Mouse (Mus musculus): ENCODE results near the gene Chst11. TPM values are rescaled to one million over a fixed set of nuclear protein-coding genes. Genes with fewer than 3 reads are reported as not detected.

Chst11 gene
- polyA plus RNA-seq, 1 experiment from 2014 or later = 4.1 TPM

DNA sequence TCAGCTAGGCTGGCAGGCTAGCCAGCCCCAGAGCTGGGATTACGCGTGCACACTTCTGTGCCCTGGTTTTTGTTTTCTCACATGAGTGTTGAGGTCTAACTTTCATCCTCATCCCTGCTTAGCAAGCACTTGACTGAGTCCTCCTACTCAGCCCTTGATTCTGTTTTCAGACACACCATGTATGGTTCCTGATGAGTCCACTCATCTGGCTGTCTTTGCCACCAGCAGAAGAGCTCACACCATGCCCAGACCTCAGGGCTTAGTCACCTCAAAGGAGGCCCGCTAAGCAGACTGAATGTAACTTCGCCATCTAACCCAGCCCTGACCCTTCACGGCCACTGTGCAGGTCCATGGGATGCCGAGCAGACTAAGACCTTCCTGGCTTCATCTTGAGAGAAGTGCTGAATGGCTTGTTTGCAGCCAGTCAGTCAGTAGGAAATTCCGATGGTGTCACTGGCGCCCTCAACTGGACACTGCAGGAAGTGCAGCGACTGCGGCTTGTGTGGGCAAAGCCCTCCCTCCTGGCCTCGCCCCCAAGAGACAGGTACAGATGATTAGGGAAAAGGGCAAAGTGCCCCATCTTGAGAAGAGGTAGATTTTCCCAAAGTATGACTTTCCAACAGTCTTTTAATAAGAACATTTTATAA, 212.5 kb downstream of the Chst11 start:
- WGBS = 49% methylated on average over 11 of the region's 11 CpGs
- H3K9me3 ChIP-seq (replicated peaks) = no peaks in the 10 kb centered on the region
- no peak overlapping the region for H3K4me3 ChIP-seq
- H3K27ac ChIP-seq (ENCODE audit: poor library complexity, severe bottlenecking) = no peak overlapping the region
- H3K27me3 ChIP-seq (replicated peaks) = no peaks in the 10 kb centered on the region
- H3K4me1 ChIP-seq (replicated peaks) = peaks cover 15% of the 10 kb centered on the region
- H3K36me3 ChIP-seq = no peaks in the 10 kb centered on the region
- no peak overlapping the region for H3K4me2 ChIP-seq
- H3K9ac ChIP-seq = no peak overlapping the region
- ATAC-seq (ENCODE audit: insufficient number of reproducible peaks, low FRiP score) = no peak

DNA sequence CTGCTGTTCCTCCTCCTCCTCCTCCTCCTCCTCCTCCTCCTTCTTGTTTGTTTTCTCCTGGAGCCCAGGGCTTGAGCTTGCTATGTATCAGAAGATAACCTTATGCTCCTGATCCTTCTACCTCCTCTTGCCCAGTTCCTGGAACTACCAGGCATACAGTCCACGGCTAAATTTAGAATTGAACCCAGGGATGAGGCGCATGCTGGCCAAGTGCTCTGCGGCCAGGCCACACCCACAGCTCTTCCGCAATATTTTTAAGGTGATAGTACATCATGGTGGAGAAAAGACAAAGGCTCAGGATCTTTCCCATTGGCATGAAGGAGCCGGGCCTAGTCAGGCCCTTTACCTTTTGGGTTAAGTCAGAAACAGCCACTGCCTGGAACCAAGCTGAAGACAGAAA, 213.4 kb downstream of the Chst11 start:
- H3K9ac ChIP-seq = no peak overlapping the region
- no peaks in the 10 kb centered on the region for H3K27me3 ChIP-seq (replicated peaks)
- no peak overlapping the region for H3K4me2 ChIP-seq
- no peaks in the 10 kb centered on the region for H3K9me3 ChIP-seq (replicated peaks)
- 31% methylated on average over 5 of the region's 5 CpGs for WGBS
- ATAC-seq (ENCODE audit: insufficient number of reproducible peaks, low FRiP score) = no peak
- peaks cover 15% of the 10 kb centered on the region for H3K4me1 ChIP-seq (replicated peaks)
- no peak overlapping the region for H3K27ac ChIP-seq (ENCODE audit: poor library complexity, severe bottlenecking)
- no peaks in the 10 kb centered on the region for H3K36me3 ChIP-seq
- H3K4me3 ChIP-seq = no peak overlapping the region

DNA sequence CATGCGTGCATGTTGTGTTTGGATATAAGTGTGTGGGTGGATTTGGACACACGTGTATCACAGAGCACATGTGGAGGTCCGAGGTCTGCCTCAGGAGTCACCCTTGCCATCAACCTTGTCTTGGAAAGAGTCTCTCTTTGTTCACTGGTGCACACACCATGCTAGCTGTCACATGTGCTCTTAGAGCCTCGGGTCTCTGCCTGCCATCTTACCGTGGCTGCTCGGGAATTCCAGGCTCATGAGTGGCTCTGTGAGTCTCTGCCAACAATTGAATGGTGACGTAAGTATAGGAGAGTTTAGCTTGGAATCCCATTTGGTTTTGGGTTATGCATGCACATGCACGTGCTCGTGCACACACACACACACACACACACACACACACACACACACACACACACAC, 214.0 kb downstream of the Chst11 start:
- WGBS = 75% methylated on average over 9 of the region's 9 CpGs
- Histone ChIP-seq H3K27ac (ENCODE audit: poor library complexity, severe bottlenecking) (no peak overlapping the region), H3K36me3 (no peaks in the 10 kb centered on the region), H3K4me2 (no peak overlapping the region), H3K9ac (no peak overlapping the region), H3K27me3 (replicated peaks) (no peaks in the 10 kb centered on the region), H3K4me1 (replicated peaks) (peaks cover 15% of the 10 kb centered on the region), H3K4me3 (no peak overlapping the region), H3K9me3 (replicated peaks) (no peaks in the 10 kb centered on the region)
- no peak for ATAC-seq (ENCODE audit: insufficient number of reproducible peaks, low FRiP score)

DNA sequence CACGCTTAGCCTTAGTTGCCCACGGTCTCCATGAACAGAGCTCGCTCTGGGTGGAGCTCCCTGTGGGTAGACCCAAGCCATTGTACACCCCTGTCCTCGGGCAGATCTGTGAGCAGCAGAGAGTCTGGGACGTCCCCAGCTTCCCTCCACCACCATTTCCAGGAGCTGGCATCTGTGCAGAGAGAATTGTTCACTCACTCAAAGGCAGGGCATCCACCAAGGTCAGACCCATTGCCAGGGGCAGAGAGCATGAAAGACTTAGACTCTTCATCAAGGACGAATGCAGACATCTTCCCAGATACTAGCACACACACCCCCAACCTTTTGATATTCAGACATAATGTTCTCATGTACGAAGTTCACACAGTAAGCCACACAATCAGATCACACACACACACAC, 216.2 kb downstream of the Chst11 start:
- Histone ChIP-seq H3K4me2 (no peak overlapping the region), H3K9me3 (replicated peaks) (no peaks in the 10 kb centered on the region), H3K4me3 (no peak overlapping the region), H3K4me1 (replicated peaks) (peaks cover 15% of the 10 kb centered on the region), H3K36me3 (no peaks in the 10 kb centered on the region), H3K27me3 (replicated peaks) (no peaks in the 10 kb centered on the region), H3K9ac (no peak overlapping the region), H3K27ac (ENCODE audit: poor library complexity, severe bottlenecking) (no peak overlapping the region)
- WGBS = 81% methylated on average over 7 of the region's 7 CpGs
- ATAC-seq (ENCODE audit: insufficient number of reproducible peaks, low FRiP score) = no peak

DNA sequence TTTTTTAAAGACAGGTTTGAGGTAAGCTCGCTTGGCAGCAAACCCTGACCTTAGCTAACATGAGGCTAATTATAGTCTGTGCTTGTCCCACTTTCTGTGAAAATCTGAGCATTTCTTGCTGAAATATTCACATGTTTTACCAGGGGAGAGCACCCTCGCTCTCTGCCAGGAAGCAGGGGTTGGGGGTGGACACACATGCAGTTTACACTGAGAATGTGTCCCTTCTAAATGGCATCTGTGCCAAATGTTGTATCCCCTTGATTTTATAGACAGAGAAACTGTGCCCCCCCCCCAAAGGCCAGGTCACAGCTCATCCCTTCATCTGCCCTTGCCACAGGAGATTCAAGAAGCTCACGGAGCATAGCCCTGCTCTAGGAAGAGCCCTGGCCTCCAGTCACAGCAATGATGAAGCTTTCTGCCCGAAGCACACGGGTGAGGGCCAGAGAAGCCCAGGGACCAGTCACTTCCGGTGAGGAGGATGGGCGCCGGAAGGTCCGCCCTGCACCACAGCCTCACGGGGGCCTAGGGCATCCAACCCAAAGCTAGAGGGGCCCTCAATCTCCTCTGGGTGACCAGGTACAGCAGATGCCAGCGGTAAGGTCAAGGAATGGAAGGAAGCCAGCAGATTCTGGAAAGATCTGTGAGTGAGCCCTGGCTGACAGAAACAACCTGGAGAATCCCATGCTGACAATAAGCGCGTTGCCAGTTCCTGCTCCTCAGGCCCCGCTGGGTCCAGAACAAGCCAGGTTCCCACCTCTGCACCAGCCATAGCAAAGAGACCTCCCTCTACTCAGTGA, 217.8 kb downstream of the Chst11 start:
- no peaks in the 10 kb centered on the region for H3K36me3 ChIP-seq
- peaks cover 8% of the 10 kb centered on the region for H3K4me1 ChIP-seq (replicated peaks)
- no peak overlapping the region for H3K9ac ChIP-seq
- WGBS = 81% methylated on average over 14 of the region's 14 CpGs
- H3K4me3 ChIP-seq = no peak overlapping the region
- no peak overlapping the region for H3K4me2 ChIP-seq
- no peak overlapping the region for H3K27ac ChIP-seq (ENCODE audit: poor library complexity, severe bottlenecking)
- H3K27me3 ChIP-seq (replicated peaks) = no peaks in the 10 kb centered on the region
- H3K9me3 ChIP-seq (replicated peaks) = no peaks in the 10 kb centered on the region
- no peak for ATAC-seq (ENCODE audit: insufficient number of reproducible peaks, low FRiP score)

DNA sequence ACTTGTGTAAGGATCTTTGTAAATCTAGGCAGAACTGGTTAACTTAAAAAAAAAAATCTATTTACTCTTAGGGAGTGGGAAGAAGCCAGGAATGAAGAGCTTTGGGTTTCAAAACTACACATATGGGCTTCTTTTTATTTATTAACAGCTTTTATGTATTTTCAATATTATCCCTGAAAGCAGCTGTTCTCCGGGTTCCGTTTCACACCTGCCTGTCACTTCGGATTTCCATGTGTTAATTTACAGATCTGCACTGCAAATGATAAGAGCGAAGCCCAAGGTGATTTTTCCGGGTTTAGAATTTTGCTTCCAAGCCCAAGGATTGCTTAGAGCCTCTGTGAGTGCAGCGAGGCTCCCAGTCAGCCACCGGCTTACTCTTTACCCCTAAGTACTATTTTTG, 223.1 kb downstream of the Chst11 start:
- no peak overlapping the region for H3K4me2 ChIP-seq
- no peak overlapping the region for H3K4me3 ChIP-seq
- no peak for ATAC-seq (ENCODE audit: insufficient number of reproducible peaks, low FRiP score)
- no peaks in the 10 kb centered on the region for H3K4me1 ChIP-seq (replicated peaks)
- no peak overlapping the region for H3K27ac ChIP-seq (ENCODE audit: poor library complexity, severe bottlenecking)
- WGBS = 74% methylated on average over 7 of the region's 7 CpGs
- H3K9me3 ChIP-seq (replicated peaks) = 0 out of 2 replicates have a peak, but pooled peaks cover 2% of the 10 kb centered on the region
- H3K36me3 ChIP-seq = no peaks in the 10 kb centered on the region
- no peak overlapping the region for H3K9ac ChIP-seq
- no peaks in the 10 kb centered on the region for H3K27me3 ChIP-seq (replicated peaks)

DNA sequence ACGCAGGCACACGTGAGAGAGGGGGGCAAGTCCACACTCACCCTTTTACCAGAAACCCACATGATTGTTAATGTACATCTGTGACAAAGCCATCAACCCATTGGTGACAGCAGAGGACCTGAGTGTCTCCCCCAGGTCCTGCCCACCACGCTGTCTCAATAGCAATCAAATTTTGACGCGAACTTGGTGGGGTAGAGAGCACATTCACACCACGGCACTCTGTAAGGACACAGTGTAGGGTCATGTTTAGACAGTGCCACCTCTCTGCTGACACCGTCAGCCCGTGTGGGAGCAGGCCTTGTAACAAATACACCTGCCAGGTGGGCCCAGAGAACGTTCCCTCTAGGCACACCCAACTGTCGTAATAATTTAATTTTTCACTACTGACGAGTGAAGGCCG, 224.1 kb downstream of the Chst11 start:
- 81% methylated on average over 12 of the region's 12 CpGs for WGBS
- H3K9me3 ChIP-seq (replicated peaks) = 0 out of 2 replicates have a peak, but pooled peaks cover 3% of the 10 kb centered on the region
- no peak for ATAC-seq (ENCODE audit: insufficient number of reproducible peaks, low FRiP score)
- no peak overlapping the region for H3K4me3 ChIP-seq
- H3K36me3 ChIP-seq = no peaks in the 10 kb centered on the region
- H3K4me2 ChIP-seq = no peak overlapping the region
- H3K4me1 ChIP-seq (replicated peaks) = no peaks in the 10 kb centered on the region
- H3K27ac ChIP-seq (ENCODE audit: poor library complexity, severe bottlenecking) = no peak overlapping the region
- H3K27me3 ChIP-seq (replicated peaks) = no peaks in the 10 kb centered on the region
- H3K9ac ChIP-seq = no peak overlapping the region

DNA sequence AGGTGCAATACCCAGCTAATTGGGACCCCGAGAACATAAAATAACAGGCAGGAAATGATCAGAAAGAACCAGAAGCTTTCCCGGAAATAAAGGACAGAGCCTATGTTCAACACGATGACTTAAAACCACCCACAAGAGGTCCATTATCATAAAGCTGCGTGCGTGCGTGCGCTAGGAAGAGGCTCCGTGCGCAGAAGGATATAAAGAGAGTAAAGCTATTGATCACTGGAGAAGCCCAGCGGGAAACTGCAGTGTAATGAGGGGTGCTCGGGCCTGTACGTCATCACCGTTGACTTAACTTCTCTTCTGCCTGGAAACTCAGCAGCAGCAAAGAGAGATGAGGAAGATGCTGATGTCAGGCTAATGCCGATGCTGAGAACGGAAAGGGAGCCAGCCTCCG, 224.8 kb downstream of the Chst11 start:
- Histone ChIP-seq H3K4me2 (no peak overlapping the region), H3K27ac (ENCODE audit: poor library complexity, severe bottlenecking) (no peak overlapping the region), H3K36me3 (no peaks in the 10 kb centered on the region), H3K9me3 (replicated peaks) (0 out of 2 replicates have a peak, but pooled peaks cover 3% of the 10 kb centered on the region), H3K9ac (no peak overlapping the region), H3K4me3 (no peak overlapping the region), H3K4me1 (replicated peaks) (no peaks in the 10 kb centered on the region), H3K27me3 (replicated peaks) (no peaks in the 10 kb centered on the region)
- 74% methylated on average over 16 of the region's 16 CpGs for WGBS
- no peak for ATAC-seq (ENCODE audit: insufficient number of reproducible peaks, low FRiP score)

DNA sequence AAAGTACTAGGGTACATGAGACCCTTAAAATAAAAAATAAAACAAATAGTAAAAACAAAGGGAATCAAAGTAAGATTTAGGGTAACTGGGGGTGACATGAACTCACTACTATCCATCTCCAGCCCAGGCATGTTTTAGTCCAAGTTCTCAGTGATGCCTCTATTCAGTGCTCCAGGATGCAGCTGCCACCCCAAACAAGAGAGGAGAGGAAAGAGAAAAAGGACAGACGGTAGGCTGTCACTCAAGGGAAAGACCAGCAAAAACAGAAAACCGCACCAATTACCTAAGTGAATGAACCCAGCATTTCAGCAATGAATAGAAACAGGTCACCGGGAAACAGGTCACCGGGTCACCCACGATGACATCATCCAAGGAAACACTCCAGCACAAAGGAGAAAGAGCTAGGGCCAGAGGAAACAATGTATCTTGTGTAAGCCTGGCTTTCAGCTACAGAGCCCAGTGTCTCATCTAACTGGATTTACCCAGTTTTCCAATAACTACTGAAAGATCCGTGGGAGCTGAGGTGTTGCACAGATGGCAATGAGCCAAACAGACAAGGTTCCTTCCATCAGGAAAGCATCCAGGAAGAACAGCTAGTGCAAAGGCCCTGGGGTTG, 225.8 kb downstream of the Chst11 start:
- H3K4me1 ChIP-seq (replicated peaks) = no peaks in the 10 kb centered on the region
- ATAC-seq (ENCODE audit: insufficient number of reproducible peaks, low FRiP score) = no peak
- 52% methylated on average over 6 of the region's 6 CpGs for WGBS

DNA sequence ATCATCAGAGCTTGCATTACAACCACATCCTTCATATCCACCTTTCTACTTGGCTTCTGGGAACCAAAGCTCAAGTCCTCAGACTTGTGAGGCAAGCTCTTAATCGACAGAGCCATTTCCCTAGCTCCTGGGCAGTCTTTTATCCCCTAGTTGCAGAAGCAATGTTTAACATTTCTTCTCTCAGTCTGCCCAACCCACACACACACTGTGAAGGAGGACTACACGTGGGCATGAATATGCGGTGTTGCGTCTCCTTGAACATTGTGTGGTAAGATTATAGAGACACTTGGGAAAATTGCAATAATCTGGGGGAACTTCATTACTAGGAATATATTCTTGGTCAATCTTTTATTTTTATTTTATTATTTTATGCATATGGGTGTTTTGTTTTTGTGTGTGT, 227.3 kb downstream of the Chst11 start:
- H3K36me3 ChIP-seq = no peaks in the 10 kb centered on the region
- no peak overlapping the region for H3K9ac ChIP-seq
- no peak overlapping the region for H3K4me2 ChIP-seq
- H3K9me3 ChIP-seq (replicated peaks) = 0 out of 2 replicates have a peak, but pooled peaks cover 3% of the 10 kb centered on the region
- no peaks in the 10 kb centered on the region; the same call in 1 of the 2 replicates for H3K4me1 ChIP-seq (replicated peaks)
- no peak overlapping the region for H3K4me3 ChIP-seq
- no peak for ATAC-seq (ENCODE audit: insufficient number of reproducible peaks, low FRiP score)
- no peak overlapping the region for H3K27ac ChIP-seq (ENCODE audit: poor library complexity, severe bottlenecking)
- 91% methylated on average over 4 of the region's 4 CpGs for WGBS
- no peaks in the 10 kb centered on the region for H3K27me3 ChIP-seq (replicated peaks)

More for the DNA sequence above, 225.8 kb downstream of the Chst11 start:
- Histone ChIP-seq H3K36me3 (no peaks in the 10 kb centered on the region), H3K27me3 (replicated peaks) (no peaks in the 10 kb centered on the region), H3K9me3 (replicated peaks) (0 out of 2 replicates have a peak, but pooled peaks cover 3% of the 10 kb centered on the region), H3K4me3 (no peak overlapping the region), H3K9ac (no peak overlapping the region), H3K4me2 (no peak overlapping the region), H3K27ac (ENCODE audit: poor library complexity, severe bottlenecking) (no peak overlapping the region)

DNA sequence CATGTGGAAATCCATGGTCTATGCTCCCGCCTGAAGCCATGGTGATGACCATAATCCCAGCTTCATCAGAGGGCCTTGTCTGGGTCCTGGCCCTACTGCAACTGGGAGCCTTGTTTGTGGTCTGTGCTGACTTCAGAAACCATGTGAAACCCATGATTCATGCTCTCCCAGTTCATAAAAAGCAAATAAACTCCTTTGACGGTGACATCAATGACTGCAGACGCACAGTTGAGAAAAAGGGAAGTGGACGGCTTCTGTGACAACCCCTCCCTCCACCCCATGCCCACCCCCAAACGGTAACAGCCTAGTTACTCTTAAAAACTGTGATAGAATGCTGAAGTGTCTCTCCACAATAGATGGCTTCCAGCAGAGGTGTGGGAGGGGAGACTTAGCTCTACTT, 230.3 kb downstream of the Chst11 start:
- Histone ChIP-seq H3K4me1 (replicated peaks) (no peaks in the 10 kb centered on the region; the same call in 1 of the 2 replicates), H3K27me3 (replicated peaks) (no peaks in the 10 kb centered on the region), H3K4me2 (no peak overlapping the region), H3K9me3 (replicated peaks) (0 out of 2 replicates have a peak, but pooled peaks cover 3% of the 10 kb centered on the region), H3K36me3 (no peaks in the 10 kb centered on the region), H3K9ac (no peak overlapping the region), H3K4me3 (no peak overlapping the region), H3K27ac (ENCODE audit: poor library complexity, severe bottlenecking) (no peak overlapping the region)
- 62% methylated on average over 5 of the region's 5 CpGs for WGBS
- ATAC-seq (ENCODE audit: insufficient number of reproducible peaks, low FRiP score) = no peak
